Mouse (Mus musculus) left cerebral cortex, adult 9 months (tissue): ENCODE data around the gene Ebf3.
A peak's percentile ranks its signal among the peaks of the same experiment; 100 is the strongest.

Source experiments
- DNase-seq, 2 experiments: peaks; one replicate each; pipeline ENCODE4 v3.0.0; 2022; ENCODE audit warnings: low spot score in 2 of 2

Gene Ebf3

DNA sequence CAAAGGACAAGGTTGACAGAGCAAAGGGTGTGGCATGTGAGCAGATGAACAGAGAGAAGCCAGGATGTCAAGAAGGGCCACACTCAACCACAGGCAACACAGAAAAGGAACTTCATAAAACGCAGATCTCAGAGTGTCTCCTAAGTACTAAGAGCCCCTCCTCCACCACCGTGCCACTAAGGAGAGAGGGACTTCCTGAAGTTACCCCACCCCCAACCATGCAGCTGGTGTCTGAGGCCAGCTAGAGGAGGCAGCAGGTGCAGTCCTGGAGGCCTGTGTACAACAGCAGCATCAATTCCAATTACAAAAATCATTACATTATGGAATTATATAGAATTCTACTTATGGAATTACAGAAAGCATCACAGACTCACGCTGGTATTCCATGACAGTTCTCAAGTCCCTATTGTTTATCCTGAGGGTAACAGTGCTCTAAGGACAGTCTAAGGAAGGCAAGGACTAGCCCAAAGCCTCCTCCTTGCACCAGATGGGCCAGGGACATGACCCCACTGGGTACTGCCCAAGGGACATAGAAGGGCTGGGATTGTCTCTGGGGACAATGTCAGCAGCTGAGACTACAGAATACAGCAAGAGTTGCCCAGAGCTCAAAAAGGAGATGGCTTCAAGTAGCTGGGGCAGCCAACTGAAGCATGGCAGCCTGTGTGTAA lies 24.8 kb downstream of the Ebf3 start:
- DNase-seq: no peak

DNA sequence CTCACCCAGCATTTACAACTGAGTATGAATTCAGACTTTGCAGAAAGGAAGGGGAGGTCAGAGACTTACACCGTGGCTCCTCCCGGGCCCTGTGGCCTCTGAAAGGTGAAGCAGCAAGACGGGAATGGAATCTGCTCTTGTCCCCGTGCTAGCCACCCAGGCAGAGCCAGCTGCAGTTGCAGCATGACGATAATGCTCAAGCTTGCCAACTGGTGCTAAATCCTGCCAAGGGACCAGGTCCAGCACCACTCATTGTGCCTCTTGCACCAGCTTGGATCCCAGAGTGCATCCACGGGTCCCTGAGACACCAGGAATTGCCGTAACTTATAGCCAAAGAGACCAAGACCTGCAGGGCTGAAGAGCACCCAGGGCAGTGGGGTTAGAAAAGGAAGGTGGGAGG lies 36.1 kb downstream of the Ebf3 start:
- no peak for DNase-seq

GRCm38 (mm10) chr7:137277713-137278112 lies 36.5 kb downstream of the Ebf3 start:
- DNase-seq: no peak

GRCm38 (mm10) chr7:137272252-137272651 lies 42.0 kb downstream of the Ebf3 start:
- DNase-seq: peak in 1 of 2 experiments; percentile 9

DNA sequence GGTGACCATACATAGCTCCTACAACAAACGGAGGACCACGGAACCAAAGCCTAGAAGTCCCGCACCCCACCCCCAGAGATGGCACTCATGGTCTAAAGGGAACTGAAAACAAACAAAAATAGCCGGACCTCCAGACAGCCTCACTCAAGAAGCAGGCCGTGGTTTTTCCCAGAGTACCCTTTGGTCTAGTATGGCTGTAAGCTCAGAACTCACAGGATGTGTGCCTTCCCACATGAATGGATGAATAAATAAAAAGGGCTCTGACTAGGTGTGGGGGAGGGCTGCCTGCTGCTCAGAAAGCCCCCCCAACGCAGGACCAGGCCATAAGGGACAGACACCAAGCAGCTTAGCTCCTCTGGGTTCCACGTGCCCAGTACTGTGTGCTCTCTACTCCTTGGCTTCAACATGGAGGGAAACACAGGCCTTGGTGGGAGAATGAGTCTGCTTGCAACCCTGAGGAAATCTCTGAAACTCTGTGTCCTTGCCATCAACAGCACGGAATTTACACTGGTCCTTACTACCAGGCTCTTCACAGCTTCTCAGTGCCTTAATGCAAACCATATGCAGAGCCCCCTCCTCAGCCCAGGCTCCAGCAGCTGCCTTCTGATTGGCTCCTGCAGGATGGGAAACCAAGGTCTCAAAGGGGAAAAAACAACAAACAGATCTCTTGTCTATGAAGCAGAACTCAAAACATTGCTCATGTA lies 45.6 kb downstream of the Ebf3 start:
- no peak for DNase-seq

- DNase-seq: peak in 1 of 2 experiments; percentile 13
Observed at GRCm38 (mm10) chr7:137267441-137267840, 46.8 kb downstream of the Ebf3 start.

DNA sequence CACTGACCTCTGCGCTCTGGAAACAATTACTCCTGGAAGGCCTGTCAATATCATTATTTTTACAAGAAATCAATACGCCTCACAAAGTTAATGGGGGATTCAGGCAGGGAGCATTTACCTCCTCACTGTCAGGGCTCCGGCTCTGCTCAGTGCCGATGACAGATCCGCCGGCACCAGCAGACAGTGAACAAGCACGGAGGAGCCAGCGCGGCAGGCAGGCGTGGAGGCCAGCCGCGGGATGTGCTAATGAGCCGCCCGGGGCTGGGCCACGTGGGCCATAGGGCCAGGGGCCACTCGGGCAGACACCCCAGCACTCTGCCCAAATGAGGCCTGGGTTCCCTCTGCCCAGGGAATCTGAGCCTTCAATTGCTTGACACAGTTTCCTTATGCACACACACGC lies 47.7 kb downstream of the Ebf3 start:
- no peak for DNase-seq

DNA sequence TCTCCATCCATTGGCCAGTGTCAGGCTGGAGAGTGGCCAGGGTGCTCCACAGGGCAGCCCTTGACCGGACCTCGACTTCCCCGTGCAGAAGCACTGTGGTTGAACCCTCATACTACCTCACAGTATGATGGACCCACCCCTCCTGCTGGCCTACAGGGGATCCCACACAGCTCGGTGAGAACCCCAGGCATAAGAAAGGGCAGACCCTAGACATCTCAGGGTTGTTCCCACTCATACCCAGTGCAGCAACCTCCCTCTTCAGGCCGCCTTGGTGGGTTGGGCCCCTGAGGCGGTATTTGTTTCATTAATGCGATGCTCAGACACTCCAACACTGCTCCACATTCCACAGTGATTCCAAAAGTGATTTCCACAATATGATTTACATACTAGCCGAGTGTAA lies 51.9 kb downstream of the Ebf3 start:
- DNase-seq: no peak

GRCm38 (mm10) chr7:137246213-137246872 lies 67.9 kb downstream of the Ebf3 start:
- DNase-seq: peak in 1 of 2 experiments; percentile 25

DNA sequence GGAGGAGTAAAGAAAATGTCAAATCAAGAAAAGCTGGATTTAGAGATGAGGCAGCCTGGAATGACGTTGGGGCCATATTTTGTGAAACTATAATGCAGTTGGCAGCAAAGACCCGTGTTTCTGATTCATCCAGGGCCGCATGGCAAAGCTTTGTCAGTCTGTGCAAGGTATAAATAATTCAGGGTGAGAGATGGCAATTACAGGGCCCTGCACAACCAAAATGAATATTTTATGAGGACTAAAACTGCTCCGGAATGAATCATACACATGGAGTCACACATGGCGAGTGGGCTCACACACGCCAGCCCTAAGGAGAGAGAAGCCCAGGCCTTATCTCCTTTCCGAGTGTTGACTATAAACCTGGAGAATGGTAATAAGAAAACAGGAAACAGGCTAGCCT lies 69.4 kb downstream of the Ebf3 start:
- peak in 1 of 2 experiments; percentile 12 for DNase-seq

GRCm38 (mm10) chr7:137240481-137240880 lies 73.8 kb downstream of the Ebf3 start:
- DNase-seq: no peak

GRCm38 (mm10) chr7:137239542-137240133 lies 74.6 kb downstream of the Ebf3 start:
- no peak for DNase-seq

DNA sequence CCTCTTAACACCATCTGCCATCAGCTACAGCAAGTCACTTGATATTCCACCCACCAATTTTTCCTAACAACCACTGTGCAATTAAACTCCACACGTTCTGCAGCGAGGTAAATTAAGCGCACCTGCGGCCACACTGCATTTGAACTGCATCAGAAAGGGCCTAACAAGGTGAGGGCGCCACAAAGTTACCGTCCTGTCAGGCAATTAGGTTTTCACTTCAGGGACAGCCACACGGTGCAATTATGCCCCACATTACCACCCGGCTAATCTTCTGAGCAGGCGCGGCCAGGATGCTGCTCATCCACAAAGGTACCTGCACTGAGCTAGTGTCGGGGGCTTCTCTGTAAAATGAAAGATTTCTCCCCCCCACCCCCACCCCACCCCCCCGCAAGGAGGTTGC lies 76.8 kb downstream of the Ebf3 start:
- no peak for DNase-seq

DNA sequence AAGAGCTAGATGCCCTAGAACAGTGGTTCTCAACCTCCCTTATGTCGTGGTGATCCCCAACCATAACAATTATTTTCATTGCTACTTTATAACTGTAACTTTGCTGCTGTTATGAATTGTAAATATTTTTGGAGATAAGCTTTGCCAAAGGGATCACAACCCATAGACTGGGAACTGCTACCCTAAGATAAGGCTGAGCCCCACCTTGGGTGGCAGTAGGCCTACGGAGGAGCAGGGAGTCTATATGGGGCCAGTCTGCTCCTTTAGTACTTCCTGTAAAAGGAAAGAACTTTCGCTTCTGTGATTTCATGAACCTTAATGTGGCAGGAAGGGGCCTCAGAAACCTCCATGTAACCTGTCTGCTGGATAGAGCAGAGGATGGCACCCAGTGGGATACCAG lies 90.4 kb downstream of the Ebf3 start:
- DNase-seq: no peak

- no peak for DNase-seq
Observed at GRCm38 (mm10) chr7:137222831-137223505, 91.3 kb downstream of the Ebf3 start.

- DNase-seq: no peak
Observed at GRCm38 (mm10) chr7:137221599-137221998, 92.6 kb downstream of the Ebf3 start.

GRCm38 (mm10) chr7:137220436-137220835 lies 93.8 kb downstream of the Ebf3 start:
- DNase-seq: no peak

- no peak for DNase-seq
Observed at GRCm38 (mm10) chr7:137218706-137219105, 95.5 kb downstream of the Ebf3 start.

DNA sequence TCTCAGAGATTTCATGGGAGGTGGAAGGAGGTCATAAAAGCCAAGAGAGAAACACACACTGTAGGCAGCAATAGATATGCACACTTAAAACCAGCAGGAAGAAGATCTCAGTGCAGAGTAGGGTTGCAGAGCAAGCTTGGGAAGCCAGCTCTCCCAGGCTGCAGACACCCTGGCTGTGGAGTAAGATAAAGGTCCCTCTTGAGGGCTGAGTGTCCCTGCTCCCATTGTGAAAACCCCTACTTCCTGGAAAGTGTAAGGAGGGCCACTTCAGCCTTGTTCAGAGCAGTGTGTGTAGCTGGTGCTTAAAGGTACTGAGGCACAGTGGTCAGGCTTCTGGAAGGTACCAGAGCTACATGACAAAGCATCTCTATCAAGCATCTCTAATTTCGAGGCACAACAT lies 100.8 kb downstream of the Ebf3 start:
- DNase-seq: no peak

- DNase-seq: no peak
Observed at GRCm38 (mm10) chr7:137211332-137211731, 102.9 kb downstream of the Ebf3 start.

GRCm38 (mm10) chr7:137209688-137210345 lies 104.4 kb downstream of the Ebf3 start:
- DNase-seq: no peak
